Mouse (Mus musculus) granulocyte monocyte progenitor cell, adult 5-6 weeks (primary cell): ENCODE measurements around the gene 4930455H04Rik. TPM values are rescaled to one million over a fixed set of nuclear protein-coding genes. Genes with fewer than 3 reads are reported as not detected.

Source experiments
- ATAC-seq: replicated peaks from 2 replicates; pipeline ENCODE4 v1.8.0; 2016; ENCODE audit warnings: mild to moderate bottlenecking, moderate TSS enrichment, inconsistent platforms; ENCODE audit not compliant: poor library complexity, severe bottlenecking
- total RNA-seq, 2 experiments: library from RNA; stranded (forward) in 1 of 2; stranded (reverse) in 1 of 2; fragments of 200-712, 200-1000 nt in 1 of 2; fragments of >200 nt in 1 of 2; fragmentation: Nextera tagmentation in 1 of 2; gene quantifications; 2 replicates each; pipeline ENCODE4 v1.2.3; 2014 to 2017

The 4930455H04Rik gene
- total RNA-seq, 2 experiments from 2014 or later = not detected

- peak; percentile 96 for ATAC-seq
Measured at GRCm38 (mm10) chr3:116966225-116966624, 1.8 kb upstream of the 4930455H04Rik start.

DNA sequence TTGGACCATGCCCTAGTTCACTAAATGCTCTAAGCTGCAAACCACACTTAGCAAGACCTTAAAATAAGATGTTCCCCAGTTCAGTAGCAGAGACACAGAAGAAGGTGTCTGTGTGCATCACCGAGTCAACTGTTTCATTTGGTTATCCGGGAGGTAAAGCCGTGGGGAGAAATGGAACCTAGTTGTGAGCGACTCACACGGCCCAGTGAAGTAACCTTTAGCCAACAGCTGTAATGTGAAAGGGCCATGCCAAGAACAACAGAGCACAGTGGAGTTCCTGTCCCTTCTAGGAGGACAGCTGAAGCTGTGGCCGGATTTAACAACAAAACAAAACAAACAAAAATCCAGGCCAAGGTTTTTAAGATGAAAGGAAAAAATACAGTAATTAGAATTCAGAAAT is 1.3 kb upstream of the 4930455H04Rik start:
- ATAC-seq = no peak

GRCm38 (mm10) chr3:116967436-116967835 is 631 bp upstream of the 4930455H04Rik start:
- ATAC-seq = no peak

DNA sequence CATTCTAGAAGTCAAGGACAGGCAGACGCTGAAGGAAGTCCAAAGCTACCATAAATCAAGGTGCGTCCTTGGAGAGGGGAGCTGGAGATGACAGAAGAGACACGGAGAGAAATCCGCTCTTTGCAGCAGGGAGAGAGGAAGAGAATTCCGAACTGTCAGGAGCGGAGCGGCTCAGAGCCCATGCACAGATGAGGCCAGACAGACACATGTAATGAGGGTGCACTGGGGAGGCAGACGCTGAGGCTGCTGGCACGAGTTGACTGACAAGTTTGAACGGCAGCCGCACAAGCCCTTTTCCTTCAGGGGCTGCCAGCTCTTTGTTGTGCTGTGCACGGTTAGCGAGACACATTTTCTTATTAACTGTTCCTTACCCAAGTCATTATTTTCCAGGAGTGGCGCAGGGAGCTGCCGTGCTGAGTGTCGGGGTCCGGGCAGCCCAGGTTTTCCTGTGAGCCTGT is 502 bp downstream of the 4930455H04Rik start, which contains the start of gene Palmd:
Gene Palmd, minus strand, starts transcription at position 448 of the 458 bp plus-strand sequence.
- ATAC-seq = 0 out of 2 replicates have a peak, but pooled peaks have one; percentile 12

- ATAC-seq = no peak
Measured at GRCm38 (mm10) chr3:116969003-116969402, 936 bp downstream of the 4930455H04Rik start.

GRCm38 (mm10) chr3:116969786-116970185 is 1.7 kb downstream of the 4930455H04Rik start:
- no peak for ATAC-seq

- ATAC-seq = peak; percentile 42
Measured at GRCm38 (mm10) chr3:116981811-116982575, 13.9 kb downstream of the 4930455H04Rik start.

DNA sequence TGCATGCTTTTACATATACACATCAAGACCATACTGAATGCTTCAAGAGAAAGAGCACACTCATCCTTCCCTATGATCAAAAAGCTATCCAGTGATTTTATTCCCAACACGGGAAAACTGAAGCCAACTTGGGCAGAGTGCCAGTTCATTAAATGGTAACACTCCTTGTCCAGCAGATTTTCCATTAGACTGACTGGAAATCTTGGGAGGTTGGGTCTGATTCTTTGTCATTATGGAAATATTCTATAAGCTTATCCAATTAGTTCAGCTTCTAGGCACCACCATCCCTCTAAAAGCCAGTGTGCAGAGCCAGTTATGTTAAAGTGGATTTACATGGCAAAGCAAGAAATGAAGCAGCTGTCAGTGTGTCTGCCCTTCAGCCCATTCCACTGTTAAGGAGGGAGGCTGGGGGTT is 17.0 kb downstream of the 4930455H04Rik start:
- no peak for ATAC-seq

DNA sequence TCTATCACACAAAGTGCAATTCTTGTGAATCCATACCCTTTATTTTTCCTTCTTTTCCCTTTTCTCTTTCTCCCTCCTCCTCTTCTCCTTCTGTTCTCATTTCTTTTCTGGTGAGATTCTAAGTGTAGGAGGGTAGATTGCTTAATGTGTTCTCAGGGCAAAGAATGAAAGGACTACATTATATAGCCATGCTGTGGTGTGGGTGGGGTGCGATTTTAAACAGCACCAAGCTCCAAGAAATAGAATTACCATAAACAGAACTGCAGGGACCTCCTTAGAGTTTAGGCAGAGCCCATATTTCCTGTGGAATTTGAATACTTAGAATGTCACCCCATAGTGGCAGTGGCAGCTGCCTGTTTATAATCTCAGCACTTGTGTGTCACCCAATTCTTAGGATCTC is 17.7 kb downstream of the 4930455H04Rik start:
- ATAC-seq = no peak

- no peak for ATAC-seq
Measured at GRCm38 (mm10) chr3:116986451-116986850, 18.4 kb downstream of the 4930455H04Rik start.

DNA sequence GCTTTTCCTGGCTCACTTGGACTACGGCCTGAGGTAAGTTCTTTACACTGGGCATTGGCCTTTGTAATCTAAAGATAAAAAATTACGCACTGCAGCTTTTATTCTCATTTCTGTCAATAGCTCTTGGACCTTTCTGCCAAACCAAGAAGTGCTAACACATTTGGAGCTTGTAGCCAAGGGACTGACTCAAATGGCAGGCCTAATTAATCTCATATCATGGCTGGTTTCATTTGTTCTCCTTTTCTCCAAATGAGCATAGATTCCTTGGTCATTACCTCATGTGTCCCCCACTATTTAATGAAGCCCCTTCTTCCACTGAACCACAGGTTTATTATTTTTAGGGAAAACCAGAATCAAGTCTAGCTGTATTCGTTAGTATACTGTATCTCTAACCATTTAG is 20.2 kb downstream of the 4930455H04Rik start:
- ATAC-seq = no peak

DNA sequence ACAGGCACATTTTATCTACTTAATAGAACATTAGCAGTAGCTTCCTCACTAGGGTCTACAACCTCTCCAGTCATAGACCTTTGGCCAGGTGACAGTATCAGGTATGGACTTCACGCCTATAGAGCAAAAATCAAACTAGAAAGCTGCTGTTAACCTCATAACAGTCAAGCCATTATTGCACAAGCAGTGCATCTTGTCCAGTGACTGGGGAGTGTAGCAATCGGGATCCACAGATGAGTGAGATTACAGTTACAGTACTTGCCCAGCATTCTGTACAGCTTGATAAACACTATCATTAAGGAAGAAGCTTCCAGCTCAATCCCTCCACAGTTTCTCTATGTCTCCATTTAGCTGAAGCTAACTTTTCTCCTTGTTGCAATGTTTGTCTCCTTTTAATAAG is 23.1 kb downstream of the 4930455H04Rik start:
- 0 out of 2 replicates have a peak, but pooled peaks have one; percentile 17 for ATAC-seq

- ATAC-seq = no peak
Measured at GRCm38 (mm10) chr3:116993011-116993410, 24.9 kb downstream of the 4930455H04Rik start.

- no peak for ATAC-seq
Measured at GRCm38 (mm10) chr3:117001686-117002485, 33.8 kb downstream of the 4930455H04Rik start.

DNA sequence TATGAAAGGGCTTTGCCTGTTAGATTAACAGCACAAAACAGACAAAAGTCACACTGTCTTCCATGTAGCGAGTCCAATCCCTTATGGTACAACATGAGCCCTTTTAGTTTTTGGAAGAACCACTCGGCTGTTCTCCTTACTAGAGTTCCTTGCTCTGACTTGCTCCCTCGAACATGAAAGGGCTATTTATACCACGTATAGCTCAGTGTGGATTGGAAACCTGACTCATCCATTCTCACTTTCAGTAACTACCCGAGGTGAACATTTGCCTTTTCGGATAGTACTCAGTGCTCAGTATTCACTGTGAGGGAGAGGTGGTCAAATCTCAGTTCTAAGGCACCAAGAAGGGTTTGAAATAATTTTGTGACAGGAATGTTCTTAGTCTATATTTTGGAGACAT is 35.3 kb downstream of the 4930455H04Rik start:
- no peak for ATAC-seq

GRCm38 (mm10) chr3:117006636-117007035 is 38.6 kb downstream of the 4930455H04Rik start:
- no peak for ATAC-seq

GRCm38 (mm10) chr3:117007340-117007739 is 39.3 kb downstream of the 4930455H04Rik start:
- ATAC-seq = no peak

DNA sequence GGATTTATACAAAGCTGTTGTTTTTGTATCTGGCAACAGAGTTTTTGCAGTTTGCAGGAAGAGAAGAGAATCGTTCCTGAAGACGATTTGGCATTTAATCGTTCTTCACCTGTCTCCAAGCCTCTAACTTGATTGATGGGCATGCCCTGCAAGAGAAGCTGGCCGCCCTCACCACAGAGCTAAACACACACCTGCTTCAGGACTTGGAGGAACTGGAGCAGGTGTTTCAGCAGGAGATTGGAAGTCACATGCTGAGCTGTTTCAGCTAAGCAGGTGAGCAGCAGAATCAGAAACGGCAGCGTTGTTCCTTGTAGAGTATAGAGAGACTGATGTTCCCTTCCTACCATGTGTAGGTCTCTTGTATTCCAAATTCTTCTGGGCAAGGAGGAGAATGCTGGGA is 42.1 kb downstream of the 4930455H04Rik start:
- ATAC-seq = no peak

DNA sequence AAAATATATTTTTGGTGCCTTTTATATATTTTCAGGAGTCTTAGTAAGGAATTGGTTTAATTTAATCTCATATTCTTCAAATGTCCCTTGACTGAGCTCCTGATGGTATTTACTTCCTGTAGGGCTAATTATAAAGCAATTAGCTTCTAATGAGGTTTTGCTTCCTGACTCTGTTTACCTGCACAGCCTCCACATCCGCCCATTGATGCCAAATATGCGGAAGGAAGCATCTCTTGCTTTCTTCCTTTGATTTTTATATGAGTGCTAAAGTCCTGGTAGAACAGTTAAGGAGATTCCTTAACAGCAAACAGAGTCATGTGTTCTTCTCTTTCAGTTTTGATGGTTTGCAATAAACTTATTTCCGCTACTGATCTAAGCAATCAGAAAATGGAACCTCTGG is 52.3 kb downstream of the 4930455H04Rik start:
- no peak for ATAC-seq

GRCm38 (mm10) chr3:117021907-117022306 is 53.8 kb downstream of the 4930455H04Rik start:
- ATAC-seq = no peak

DNA sequence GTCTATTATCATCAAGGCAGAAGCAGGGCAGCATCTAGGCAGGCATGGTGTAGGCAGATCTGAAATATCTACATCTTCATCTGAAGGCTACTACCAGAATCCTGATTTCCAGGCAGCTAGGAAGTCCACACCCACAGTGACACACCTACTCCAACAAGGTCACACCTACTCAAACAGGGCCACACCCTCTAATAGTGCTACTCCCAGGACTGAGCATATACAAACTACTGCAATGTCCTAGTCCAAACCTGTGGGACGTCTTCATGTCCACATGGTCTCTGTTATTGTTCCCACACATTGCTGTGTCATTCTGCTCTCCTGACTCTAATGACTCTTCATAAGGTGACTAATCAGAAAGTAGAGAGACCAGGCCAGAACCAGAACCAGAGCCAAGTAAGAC is 56.0 kb downstream of the 4930455H04Rik start:
- no peak for ATAC-seq
